Mouse (Mus musculus) intestine, embryonic 16.5 days (tissue): ENCODE measurements at regions not wholly inside any gene's neighbourhood (a gene's known extent, or its start where the extent isn't known, plus 50 kb on each side); places are given as distances from the start of the nearest gene placed in this dataset.

Experiments
- ATAC-seq: fragments of 200-750 bp; cut with Nextera tagmentation; 2 replicates; pipeline ENCODE4 v1.8.0; 2017; ENCODE audit warnings: moderate TSS enrichment, moderate library complexity
- H3K27ac ChIP-seq: fragments of 300-500 bp; sonication (generic); 2 replicates; pipeline ENCODE4 v1.5.1; 2014; ENCODE audit warnings: mild to moderate bottlenecking, low read length
- H3K27me3 ChIP-seq: fragments of 300-500 bp; sonication (generic); replicated peaks from 2 replicates; pipeline ENCODE4 v1.6.1; 2014; ENCODE audit warnings: low read length, control low read depth, mixed read lengths; ENCODE audit not compliant: control insufficient read depth, insufficient read depth
- H3K36me3 ChIP-seq: fragments of 300-500 bp; sonication (generic); 2 replicates; pipeline ENCODE4 v1.6.1; 2014; ENCODE audit warnings: low read length, control low read depth; ENCODE audit not compliant: control insufficient read depth, insufficient read depth
- H3K4me1 ChIP-seq: fragments of 300-500 bp; sonication (generic); 2 replicates; pipeline ENCODE4 v1.6.1; 2014; ENCODE audit warnings: low read length, control low read depth, mixed read lengths; ENCODE audit not compliant: control insufficient read depth, insufficient read depth
- H3K4me2 ChIP-seq: fragments of 300-500 bp; sonication (generic); 2 replicates; pipeline ENCODE4 v1.6.1; 2014; ENCODE audit warnings: low read depth, low read length, control low read depth
- H3K4me3 ChIP-seq: fragments of 300-500 bp; sonication (generic); 2 replicates; pipeline ENCODE4 v1.5.1; 2014; ENCODE audit warnings: mild to moderate bottlenecking, low read length
- H3K9ac ChIP-seq: fragments of 300-500 bp; sonication (generic); 2 replicates; pipeline ENCODE4 v1.6.1; 2014; ENCODE audit warnings: low read depth, low read length
- H3K9me3 ChIP-seq: fragments of 300-500 bp; sonication (generic); 2 replicates; pipeline ENCODE4 v1.6.1; 2016; ENCODE audit warnings: low read length, control low read depth; ENCODE audit not compliant: control insufficient read depth
- WGBS: fragments of 180-500 bp; shearing (Covaris S2); extraction: QIAGEN DNeasy Blood & Tissue Kit; methylation state at CpG from one replicate; pipeline ENCODE4 v1.1.7; 2014; 5-methylcytosine and 5-hydroxymethylcytosine counted together

DNA sequence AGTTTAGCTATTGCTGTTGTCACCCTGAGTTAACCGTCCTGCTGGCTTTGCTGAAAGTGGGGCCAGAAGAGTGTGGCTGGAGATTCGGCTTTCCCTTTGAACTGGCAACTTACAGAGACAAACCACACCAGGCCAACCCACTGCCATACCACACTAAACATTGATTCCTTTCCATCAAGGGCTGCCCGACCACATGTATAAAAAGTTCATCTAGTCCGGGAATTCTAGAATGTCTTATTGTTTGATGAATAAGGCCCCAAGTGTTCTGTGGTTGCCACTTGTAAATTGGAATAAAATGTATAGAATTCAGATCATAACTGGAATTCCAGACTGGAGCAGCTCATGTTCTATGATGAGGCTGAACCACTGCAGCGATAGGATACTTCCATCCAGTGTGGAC is 381.0 kb upstream of the Ubash3b start:
- no peaks in the 10 kb centered on the region for H3K27me3 ChIP-seq
- no peak overlapping the region for H3K4me2 ChIP-seq
- no peak overlapping the region for H3K9ac ChIP-seq
- no peaks in the 10 kb centered on the region; the same call in 1 of the 2 replicates for H3K4me1 ChIP-seq
- no peak overlapping the region for H3K4me3 ChIP-seq
- 75% methylated on average over 5 of the region's 5 CpGs for WGBS
- ATAC-seq: no peak
- H3K27ac ChIP-seq: no peak overlapping the region
- no peaks in the 10 kb centered on the region for H3K9me3 ChIP-seq
- H3K36me3 ChIP-seq: no peaks in the 10 kb centered on the region

DNA sequence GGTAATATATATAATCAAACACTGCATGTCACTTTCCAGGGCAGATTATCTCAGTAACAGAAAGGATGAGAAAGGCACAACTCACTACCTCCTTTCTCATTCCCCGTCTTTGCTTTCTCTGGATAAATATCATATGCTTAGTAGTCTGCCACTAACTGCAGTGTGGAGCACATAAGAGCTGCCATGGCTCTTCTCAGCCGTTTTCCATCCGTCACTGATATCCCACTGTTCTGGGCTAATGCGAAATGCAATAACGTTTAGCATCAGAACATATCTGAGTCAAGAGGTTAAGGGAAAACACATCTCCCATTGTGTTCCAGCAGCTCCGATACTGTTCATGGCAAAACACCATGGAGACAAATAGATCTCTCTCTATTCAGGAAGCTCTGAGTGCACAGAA is 379.8 kb upstream of the Ubash3b start:
- no peak overlapping the region for H3K4me3 ChIP-seq
- 75% methylated on average over 6 of the region's 6 CpGs for WGBS
- no peaks in the 10 kb centered on the region for H3K9me3 ChIP-seq
- no peaks in the 10 kb centered on the region for H3K27me3 ChIP-seq
- H3K36me3 ChIP-seq: no peaks in the 10 kb centered on the region
- H3K27ac ChIP-seq: no peak overlapping the region
- H3K9ac ChIP-seq: no peak overlapping the region
- H3K4me2 ChIP-seq: no peak overlapping the region
- ATAC-seq: no peak
- no peaks in the 10 kb centered on the region; the same call in 1 of the 2 replicates for H3K4me1 ChIP-seq

DNA sequence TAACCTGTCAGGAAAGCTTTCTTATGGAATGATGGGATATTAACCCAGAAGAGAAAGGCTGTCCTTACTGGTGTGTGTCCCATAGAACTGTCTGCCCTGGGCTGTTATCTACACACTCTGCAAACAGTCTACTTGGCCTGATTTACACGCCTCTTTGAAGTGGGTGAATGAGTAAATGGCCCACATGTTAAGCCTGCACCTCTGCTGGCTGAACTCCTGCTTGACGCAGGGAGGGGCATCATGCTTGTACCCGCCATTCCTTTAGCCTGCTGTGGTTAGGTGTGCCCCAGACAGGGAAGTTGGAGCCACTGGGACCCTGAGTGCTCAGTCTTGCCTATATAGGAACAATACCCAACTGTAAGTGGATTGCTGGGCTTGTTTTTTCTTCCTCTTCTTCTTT is 371.3 kb upstream of the Ubash3b start:
- Histone ChIP-seq H3K27me3 (no peaks in the 10 kb centered on the region), H3K4me1 (peaks cover 4% of the 10 kb centered on the region; the same call in 1 of the 2 replicates), H3K27ac (no peak overlapping the region), H3K4me2 (peak overlapping the region; percentile 20; the same call in 1 of the 2 replicates), H3K36me3 (no peaks in the 10 kb centered on the region), H3K9me3 (no peaks in the 10 kb centered on the region), H3K4me3 (no peak overlapping the region), H3K9ac (no peak overlapping the region)
- peak; percentile 46; the same call in 1 of the 2 replicates for ATAC-seq
- WGBS: 44% methylated on average over 3 of the region's 3 CpGs

DNA sequence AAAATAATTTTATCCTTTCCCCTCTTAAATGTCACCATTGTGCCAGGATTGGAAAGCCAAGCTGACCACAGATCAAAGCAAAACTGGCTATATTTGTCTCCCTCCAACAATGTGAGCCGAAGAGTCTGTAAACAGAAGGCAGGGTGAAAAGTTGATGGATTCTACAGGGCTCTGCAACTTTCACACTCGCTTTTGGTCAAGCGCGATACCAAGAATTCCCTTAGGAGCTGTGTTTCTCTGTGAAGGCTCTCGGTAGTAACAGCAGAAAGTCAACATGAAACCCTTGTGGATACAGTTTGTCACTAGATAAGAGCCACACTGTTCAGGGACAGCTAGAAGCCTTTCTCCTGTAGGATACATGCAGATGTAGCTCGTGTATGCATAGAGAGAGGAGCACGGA is 370.8 kb upstream of the Ubash3b start:
- no peak overlapping the region for H3K27ac ChIP-seq
- H3K27me3 ChIP-seq: no peaks in the 10 kb centered on the region
- peak overlapping the region; percentile 20; the same call in 1 of the 2 replicates for H3K4me2 ChIP-seq
- H3K36me3 ChIP-seq: no peaks in the 10 kb centered on the region
- 51% methylated on average over 7 of the region's 7 CpGs for WGBS
- H3K4me1 ChIP-seq: peaks cover 4% of the 10 kb centered on the region; the same call in 1 of the 2 replicates
- no peak overlapping the region for H3K9ac ChIP-seq
- H3K4me3 ChIP-seq: no peak overlapping the region
- no peak for ATAC-seq
- H3K9me3 ChIP-seq: no peaks in the 10 kb centered on the region

DNA sequence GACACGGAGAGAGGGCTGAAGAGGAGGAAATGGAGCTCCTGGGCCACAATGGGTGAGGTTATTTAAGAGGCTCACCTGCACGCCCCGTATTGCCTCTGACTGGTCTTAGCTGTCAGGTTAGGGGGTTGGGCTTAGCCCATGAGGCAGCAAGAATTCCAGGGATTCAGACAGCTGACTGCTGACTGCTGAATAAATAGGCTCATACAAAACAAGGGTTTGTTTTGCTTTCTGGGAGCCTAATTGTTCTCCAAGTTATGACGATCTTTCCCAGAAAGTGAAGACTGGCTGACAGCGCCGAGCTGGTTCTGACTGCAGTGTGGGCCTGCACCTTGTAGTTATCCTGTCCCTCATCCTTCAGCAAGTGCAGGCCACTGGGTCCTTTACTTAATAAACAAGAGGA is 370.1 kb upstream of the Ubash3b start:
- no peaks in the 10 kb centered on the region for H3K36me3 ChIP-seq
- H3K4me2 ChIP-seq: no peak overlapping the region
- H3K27ac ChIP-seq: no peak overlapping the region
- no peak for ATAC-seq
- H3K4me1 ChIP-seq: peaks cover 4% of the 10 kb centered on the region; the same call in 1 of the 2 replicates
- no peak overlapping the region for H3K9ac ChIP-seq
- 65% methylated on average over 6 of the region's 6 CpGs for WGBS
- no peaks in the 10 kb centered on the region for H3K27me3 ChIP-seq
- no peaks in the 10 kb centered on the region for H3K9me3 ChIP-seq
- H3K4me3 ChIP-seq: no peak overlapping the region

DNA sequence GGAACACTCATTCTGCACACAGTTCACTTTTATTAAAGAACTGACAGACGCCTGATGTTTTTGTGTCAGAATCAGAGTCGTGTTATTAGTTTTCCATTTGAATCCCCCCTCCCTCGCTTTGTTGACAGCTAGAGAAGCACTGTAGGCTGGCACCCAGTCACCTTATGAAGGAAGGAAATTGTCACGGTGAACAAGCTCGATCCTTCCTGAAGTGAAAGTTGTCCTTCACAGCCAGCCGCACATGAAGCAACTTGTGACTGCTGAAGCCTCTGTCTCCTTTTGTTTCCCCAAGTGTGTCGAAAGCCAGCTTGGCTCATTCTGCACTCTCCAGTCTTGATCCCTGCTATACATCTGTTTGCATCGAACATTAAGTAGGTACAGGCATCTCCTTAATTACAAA is 364.6 kb upstream of the Ubash3b start:
- no peak for ATAC-seq
- H3K9ac ChIP-seq: no peak overlapping the region
- no peak overlapping the region for H3K4me2 ChIP-seq
- WGBS: 73% methylated on average over 8 of the region's 8 CpGs
- no peak overlapping the region for H3K4me3 ChIP-seq
- no peak overlapping the region for H3K27ac ChIP-seq
- no peaks in the 10 kb centered on the region for H3K36me3 ChIP-seq
- H3K9me3 ChIP-seq: no peaks in the 10 kb centered on the region
- no peaks in the 10 kb centered on the region for H3K27me3 ChIP-seq
- H3K4me1 ChIP-seq: peaks cover 3% of the 10 kb centered on the region; the same call in 1 of the 2 replicates

DNA sequence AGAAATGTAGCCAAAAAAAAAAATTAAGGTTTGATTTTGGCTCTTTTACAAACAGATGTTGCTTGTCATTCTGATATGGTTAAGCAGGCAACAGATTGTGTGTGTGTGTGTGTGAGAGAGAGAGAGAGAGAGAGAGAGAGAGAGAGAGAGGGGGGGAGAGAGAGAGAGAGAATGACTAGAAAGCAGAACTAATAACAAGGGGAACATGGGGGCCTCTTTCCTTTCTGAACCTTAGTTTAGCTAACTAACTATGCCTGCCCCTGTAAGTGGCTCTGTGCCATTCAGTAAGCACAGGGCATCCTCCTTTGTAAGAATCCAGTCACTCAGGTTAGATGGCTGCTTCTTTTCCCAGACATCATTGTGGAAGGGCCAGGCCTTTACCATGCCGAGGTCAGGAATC is 364.0 kb upstream of the Ubash3b start:
- 0 out of 2 replicates have a peak overlapping the region, but pooled peaks have one; percentile 12 for H3K27ac ChIP-seq
- no peak overlapping the region for H3K4me2 ChIP-seq
- H3K36me3 ChIP-seq: no peaks in the 10 kb centered on the region
- H3K9me3 ChIP-seq: no peaks in the 10 kb centered on the region
- H3K9ac ChIP-seq: no peak overlapping the region
- ATAC-seq: no peak
- peaks cover 3% of the 10 kb centered on the region; the same call in 1 of the 2 replicates for H3K4me1 ChIP-seq
- no peak overlapping the region for H3K4me3 ChIP-seq
- 52% methylated on average over 1 of the region's 1 CpGs for WGBS
- H3K27me3 ChIP-seq: no peaks in the 10 kb centered on the region

DNA sequence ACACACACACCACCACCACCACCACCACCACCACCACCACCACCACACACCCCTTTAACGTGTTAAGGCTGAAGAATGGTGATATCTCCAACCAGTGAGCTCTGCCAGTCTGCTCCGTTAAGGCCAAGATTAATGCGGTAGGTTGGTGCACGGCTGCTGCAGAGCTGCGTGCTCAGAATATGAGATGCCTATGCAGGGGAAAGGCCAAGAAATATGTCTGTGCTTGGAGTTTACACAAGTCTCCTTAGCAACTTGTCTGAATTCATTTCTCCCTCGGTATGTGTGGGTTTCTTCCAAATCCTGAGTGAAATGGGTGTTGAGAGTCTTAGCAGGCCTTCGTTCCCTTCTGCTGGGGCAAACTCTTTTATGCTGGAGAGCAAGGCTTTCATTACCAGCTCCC is 363.1 kb upstream of the Ubash3b start:
- WGBS: 57% methylated on average over 7 of the region's 7 CpGs
- Histone ChIP-seq H3K4me1 (peaks cover 3% of the 10 kb centered on the region; the same call in 1 of the 2 replicates), H3K36me3 (no peaks in the 10 kb centered on the region), H3K4me3 (no peak overlapping the region), H3K9ac (no peak overlapping the region), H3K27me3 (no peaks in the 10 kb centered on the region), H3K27ac (peak overlapping the region; percentile 73), H3K9me3 (no peaks in the 10 kb centered on the region), H3K4me2 (no peak overlapping the region)
- 0 out of 2 replicates have a peak, but pooled peaks have one; percentile 23 for ATAC-seq

DNA sequence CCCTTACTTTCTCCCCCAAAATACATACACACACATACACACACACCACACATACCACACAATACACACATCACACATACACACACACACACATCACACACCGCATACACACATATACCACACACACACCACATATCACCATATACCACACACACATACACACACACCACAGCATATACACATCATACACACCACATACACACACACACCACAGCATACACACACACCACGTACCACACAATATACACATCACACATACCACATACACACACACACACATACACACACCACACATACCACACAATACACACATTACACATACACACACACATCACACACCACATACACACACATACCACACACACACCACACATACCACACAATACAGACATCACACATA is 362.5 kb upstream of the Ubash3b start:
- H3K27ac ChIP-seq: no peak overlapping the region
- WGBS: 91% methylated on average over 2 of the region's 2 CpGs
- no peak for ATAC-seq

DNA sequence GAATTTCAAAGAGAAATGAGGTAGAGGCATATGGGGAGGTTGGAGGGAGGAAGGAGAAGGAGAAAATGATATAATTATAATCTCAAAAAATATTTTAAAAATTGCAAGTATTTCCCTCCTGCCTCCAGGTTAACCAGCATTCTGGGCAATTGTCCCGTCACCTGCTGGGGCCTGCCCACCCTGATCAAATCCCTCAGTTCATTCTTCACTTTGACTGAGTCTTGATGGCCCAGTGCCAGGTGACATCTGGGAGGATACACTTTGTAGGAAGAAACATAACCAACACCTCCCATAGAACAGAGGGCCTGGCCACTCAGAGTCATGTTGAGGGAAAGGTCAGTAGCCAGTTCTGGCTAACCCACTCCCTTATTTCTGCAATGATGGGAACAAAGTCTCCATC is 360.8 kb upstream of the Ubash3b start:
- ATAC-seq: no peak
- Histone ChIP-seq H3K27me3 (no peaks in the 10 kb centered on the region), H3K4me3 (no peak overlapping the region), H3K4me1 (peaks cover 3% of the 10 kb centered on the region; the same call in 1 of the 2 replicates), H3K9me3 (no peaks in the 10 kb centered on the region), H3K27ac (no peak overlapping the region), H3K9ac (no peak overlapping the region), H3K36me3 (no peaks in the 10 kb centered on the region), H3K4me2 (no peak overlapping the region)
- 82% methylated on average over 1 of the region's 1 CpGs for WGBS

More for the DNA sequence above, 362.5 kb upstream of the Ubash3b start:
- no peaks in the 10 kb centered on the region for H3K27me3 ChIP-seq
- no peaks in the 10 kb centered on the region for H3K9me3 ChIP-seq
- H3K4me1 ChIP-seq: peaks cover 3% of the 10 kb centered on the region; the same call in 1 of the 2 replicates
- no peaks in the 10 kb centered on the region for H3K36me3 ChIP-seq
- no peak overlapping the region for H3K4me3 ChIP-seq
- H3K4me2 ChIP-seq: no peak overlapping the region
- no peak overlapping the region for H3K9ac ChIP-seq
